Mouse (Mus musculus): ENCODE measurements around the gene Rhox11. TPM values are rescaled to one million over a fixed set of nuclear protein-coding genes. Genes with fewer than 3 reads are reported as not detected.

Rhox11 gene
- not detected in 2 replicates for total RNA-seq (2014; rRNA removed; ENCODE audit: low replicate concordance)
- not detected in 2 replicates for polyA plus RNA-seq (2015; fragmentation: Nextera tagmentation; extraction: Ambion mirVana)

DNA sequence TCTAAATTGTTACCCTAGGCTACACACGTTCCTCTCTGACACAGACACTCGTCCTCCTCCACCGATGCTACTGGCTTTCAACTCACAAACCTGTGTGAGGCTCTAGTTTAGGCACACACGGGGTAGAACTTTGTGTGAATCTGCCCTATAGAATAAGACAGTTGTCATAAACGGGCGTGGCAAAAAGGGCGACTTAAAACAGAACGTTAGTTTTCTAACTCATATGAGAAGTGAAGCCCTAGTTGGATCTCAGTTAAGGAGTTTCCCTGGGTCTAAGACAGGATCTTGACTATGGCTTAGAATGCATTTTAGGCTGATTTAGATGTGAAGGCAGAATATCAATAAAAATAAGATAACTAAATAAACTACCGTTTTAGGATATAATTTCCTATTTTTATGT is at the start of gene Rhox11:
Gene Rhox11 (minus strand): TSS at position 101 of the 400 bp plus-strand sequence.
- Histone ChIP-seq H3K4me3 (ENCODE audit: low read depth, low read length) (no peak within 1 kb of the TSS), H3K36me3 (replicated peaks; ENCODE audit: control insufficient read depth, insufficient read depth, low read length) (no peaks in the 10 kb centered on the region), H3K27ac (ENCODE audit: low read depth) (no peak within 1 kb of the TSS), H3K4me2 (ENCODE audit: low read depth, low read length) (no peak within 1 kb of the TSS), H3K9ac (replicated peaks; ENCODE audit: low read depth, low read length) (no peak within 1 kb of the TSS), H3K27me3 (ENCODE audit: control insufficient read depth, insufficient read depth, low read length) (no peaks in the 10 kb centered on the region), H3K9me3 (replicated peaks; ENCODE audit: control insufficient read depth, low read length) (no peaks in the 10 kb centered on the region), H3K4me1 (ENCODE audit: control insufficient read depth, insufficient read depth) (no peaks in the 10 kb centered on the region)
- DNase-seq (ENCODE audit: low spot score) (no peak), ATAC-seq (ENCODE audit: insufficient read depth, low read depth) (no peak)
- WGBS = 75% methylated on average over 9 of the region's 9 CpGs
- TF ChIP-seq CTCF (IDR thresholded peaks at IDR 0.05; ENCODE audit: low read depth) (no peak), EP300 (IDR thresholded peaks at IDR 0.05; ENCODE audit: low read depth) (no peak)

- H3K4me2 ChIP-seq (ENCODE audit: low read depth, low read length) = no peak overlapping the region
- no peaks in the 10 kb centered on the region for H3K36me3 ChIP-seq (replicated peaks; ENCODE audit: control insufficient read depth, insufficient read depth, low read length)
- no peak for DNase-seq (ENCODE audit: low spot score)
- no peaks in the 10 kb centered on the region for H3K27me3 ChIP-seq (ENCODE audit: control insufficient read depth, insufficient read depth, low read length)
- peaks cover 16% of the 10 kb centered on the region; the same call in 1 of the 2 replicates for H3K9me3 ChIP-seq (replicated peaks; ENCODE audit: control insufficient read depth, low read length)
- H3K9ac ChIP-seq (replicated peaks; ENCODE audit: low read depth, low read length) = no peak overlapping the region
- 80% methylated on average over 34 of the region's 34 CpGs for WGBS
- no peak overlapping the region for H3K4me3 ChIP-seq (ENCODE audit: low read depth, low read length)
- H3K4me1 ChIP-seq (ENCODE audit: control insufficient read depth, insufficient read depth) = no peaks in the 10 kb centered on the region
- no peak for TF ChIP-seq EP300 (IDR thresholded peaks at IDR 0.05; ENCODE audit: low read depth)
- no peak for TF ChIP-seq CTCF (IDR thresholded peaks at IDR 0.05; ENCODE audit: low read depth)
- no peak for ATAC-seq (ENCODE audit: insufficient read depth, low read depth)
- H3K27ac ChIP-seq (ENCODE audit: low read depth) = no peak overlapping the region
These were observed 36.5 kb upstream of the Rhox11 start for GRCm38 (mm10) chrX:38121478-38121877.

DNA sequence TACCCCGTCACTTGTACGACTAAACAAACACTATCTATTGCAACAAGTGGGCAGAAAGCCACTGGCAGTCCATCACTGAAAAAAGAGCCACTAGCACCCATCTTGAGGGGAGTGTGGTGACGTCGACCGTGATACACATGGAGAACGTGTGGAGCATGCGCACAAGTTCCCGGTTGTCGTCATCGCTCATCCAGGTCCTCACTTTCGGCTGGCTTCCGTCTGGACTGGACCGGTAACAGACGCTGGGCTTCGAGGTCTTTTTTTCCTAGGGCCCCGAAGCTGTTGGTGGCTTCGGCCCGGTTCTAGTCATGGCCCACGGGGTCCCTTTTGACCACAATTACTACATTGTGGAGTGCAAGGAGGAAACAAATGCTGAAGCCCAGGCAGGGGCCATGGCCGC is 36.0 kb upstream of the Rhox11 start, which contains the start of gene Rhox13:
Gene Rhox13 (plus strand): TSS at position 238 of the 400 bp plus-strand sequence.
- Histone ChIP-seq H3K9ac (replicated peaks; ENCODE audit: low read depth, low read length) (no peak within 1 kb of the TSS), H3K4me2 (ENCODE audit: low read depth, low read length) (no peak within 1 kb of the TSS), H3K27me3 (ENCODE audit: control insufficient read depth, insufficient read depth, low read length) (no peaks in the 10 kb centered on the region), H3K36me3 (replicated peaks; ENCODE audit: control insufficient read depth, insufficient read depth, low read length) (no peaks in the 10 kb centered on the region), H3K27ac (ENCODE audit: low read depth) (no peak within 1 kb of the TSS), H3K9me3 (replicated peaks; ENCODE audit: control insufficient read depth, low read length) (peaks cover 16% of the 10 kb centered on the region; the same call in 1 of the 2 replicates), H3K4me3 (ENCODE audit: low read depth, low read length) (no peak within 1 kb of the TSS), H3K4me1 (ENCODE audit: control insufficient read depth, insufficient read depth) (no peaks in the 10 kb centered on the region)
- ATAC-seq (ENCODE audit: insufficient read depth, low read depth) = no peak
- no peak for DNase-seq (ENCODE audit: low spot score)
- TF ChIP-seq EP300 (IDR thresholded peaks at IDR 0.05; ENCODE audit: low read depth) = no peak
- 92% methylated on average over 20 of the region's 20 CpGs for WGBS

DNA sequence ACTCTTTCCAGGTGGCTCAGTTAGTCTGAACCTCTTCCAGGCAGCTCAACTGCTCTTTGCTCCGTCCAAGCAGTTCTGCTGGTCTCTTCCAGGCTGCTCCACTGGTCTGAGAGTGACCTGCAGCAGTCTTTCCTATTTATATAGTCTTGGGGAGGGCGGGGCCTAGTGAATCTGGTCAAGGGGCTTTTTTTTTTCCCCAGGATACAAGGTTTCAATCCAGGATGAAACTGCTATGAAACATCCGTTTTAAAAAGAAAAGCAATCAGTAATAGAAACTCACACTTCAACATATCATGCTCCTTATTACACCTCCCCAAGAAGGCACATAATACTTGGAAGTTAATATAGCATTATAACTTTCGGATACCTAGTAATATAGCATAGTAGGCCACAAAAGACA is 25.9 kb upstream of the Rhox11 start, which contains the start of gene Rhox12:
Gene Rhox12 (minus strand): TSS at position 101 of the 400 bp plus-strand sequence.
- Histone ChIP-seq H3K4me3 (ENCODE audit: low read depth, low read length) (no peak within 1 kb of the TSS), H3K4me2 (ENCODE audit: low read depth, low read length) (no peak within 1 kb of the TSS), H3K27me3 (ENCODE audit: control insufficient read depth, insufficient read depth, low read length) (no peaks in the 10 kb centered on the region), H3K36me3 (replicated peaks; ENCODE audit: control insufficient read depth, insufficient read depth, low read length) (no peaks in the 10 kb centered on the region), H3K9me3 (replicated peaks; ENCODE audit: control insufficient read depth, low read length) (no peaks in the 10 kb centered on the region), H3K4me1 (ENCODE audit: control insufficient read depth, insufficient read depth) (no peaks in the 10 kb centered on the region), H3K9ac (replicated peaks; ENCODE audit: low read depth, low read length) (no peak within 1 kb of the TSS), H3K27ac (ENCODE audit: low read depth) (no peak within 1 kb of the TSS)
- DNase-seq (ENCODE audit: low spot score) (no peak), ATAC-seq (ENCODE audit: insufficient read depth, low read depth) (no peak)
- TF ChIP-seq CTCF (IDR thresholded peaks at IDR 0.05; ENCODE audit: low read depth) = no peak
- no peak for TF ChIP-seq EP300 (IDR thresholded peaks at IDR 0.05; ENCODE audit: low read depth)
- 72% methylated on average over 4 of the region's 4 CpGs for WGBS

GRCm38 (mm10) chrX:38084226-38084625 is 715 bp downstream of the Rhox11 start:
- Histone ChIP-seq H3K4me3 (ENCODE audit: low read depth, low read length) (no peak overlapping the region), H3K9me3 (replicated peaks; ENCODE audit: control insufficient read depth, low read length) (no peaks in the 10 kb centered on the region), H3K4me1 (ENCODE audit: control insufficient read depth, insufficient read depth) (no peaks in the 10 kb centered on the region), H3K9ac (replicated peaks; ENCODE audit: low read depth, low read length) (no peak overlapping the region), H3K4me2 (ENCODE audit: low read depth, low read length) (no peak overlapping the region), H3K27ac (ENCODE audit: low read depth) (no peak overlapping the region), H3K36me3 (replicated peaks; ENCODE audit: control insufficient read depth, insufficient read depth, low read length) (no peaks in the 10 kb centered on the region), H3K27me3 (ENCODE audit: control insufficient read depth, insufficient read depth, low read length) (no peaks in the 10 kb centered on the region)
- 18% methylated on average over 12 of the region's 12 CpGs for WGBS
- peak; percentile 54 for TF ChIP-seq CTCF (IDR thresholded peaks at IDR 0.05; ENCODE audit: low read depth)
- TF ChIP-seq EP300 (IDR thresholded peaks at IDR 0.05; ENCODE audit: low read depth) = no peak
- ATAC-seq (ENCODE audit: insufficient read depth, low read depth) (no peak), DNase-seq (ENCODE audit: low spot score) (peak; percentile 24)

DNA sequence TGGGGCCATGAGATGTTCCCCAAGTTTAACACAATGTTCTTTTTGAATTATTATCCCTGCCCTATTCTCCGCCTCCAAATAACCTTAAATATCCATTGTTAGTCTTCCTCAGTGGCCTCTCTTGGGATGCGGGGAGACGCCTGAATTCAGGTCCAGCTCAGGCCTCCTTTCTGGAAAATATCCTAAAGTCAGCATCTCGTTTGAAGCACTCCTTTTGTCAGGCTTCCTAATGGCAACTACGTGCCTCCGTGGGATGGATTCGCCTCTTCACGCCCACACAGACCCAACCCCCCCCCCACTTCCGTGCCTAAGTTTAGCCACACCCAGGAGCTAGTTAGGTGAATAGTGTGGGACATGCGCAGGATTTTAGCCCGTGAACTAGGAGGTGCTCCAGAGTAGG is 18.8 kb downstream of the Rhox11 start, which contains the start of gene Rhox10:
Gene Rhox10 (plus strand): TSS at position 301 of the 400 bp plus-strand sequence.
- Histone ChIP-seq H3K36me3 (replicated peaks; ENCODE audit: control insufficient read depth, insufficient read depth, low read length) (no peaks in the 10 kb centered on the region), H3K4me1 (ENCODE audit: control insufficient read depth, insufficient read depth) (no peaks in the 10 kb centered on the region), H3K4me2 (ENCODE audit: low read depth, low read length) (no peak within 1 kb of the TSS), H3K9ac (replicated peaks; ENCODE audit: low read depth, low read length) (no peak within 1 kb of the TSS), H3K27ac (ENCODE audit: low read depth) (no peak within 1 kb of the TSS), H3K9me3 (replicated peaks; ENCODE audit: control insufficient read depth, low read length) (no peaks in the 10 kb centered on the region), H3K27me3 (ENCODE audit: control insufficient read depth, insufficient read depth, low read length) (no peaks in the 10 kb centered on the region), H3K4me3 (ENCODE audit: low read depth, low read length) (no peak within 1 kb of the TSS)
- DNase-seq (ENCODE audit: low spot score) (no peak), ATAC-seq (ENCODE audit: insufficient read depth, low read depth) (no peak)
- WGBS = 84% methylated on average over 11 of the region's 11 CpGs
- no peak for TF ChIP-seq EP300 (IDR thresholded peaks at IDR 0.05; ENCODE audit: low read depth)
- no peak for TF ChIP-seq CTCF (IDR thresholded peaks at IDR 0.05; ENCODE audit: low read depth)
